Mouse (Mus musculus) kidney, postnatal 0 days (tissue): ENCODE results near the gene Siah3. TPM values are rescaled to one million over a fixed set of nuclear protein-coding genes. Genes with fewer than 3 reads are reported as not detected.

ENCODE experiments used
- ATAC-seq: fragments of 200-750 bp; cut with Nextera tagmentation; replicated peaks from 2 replicates; pipeline ENCODE4 v1.8.0; 2017; ENCODE audit warnings: low read depth, moderate number of reproducible peaks, moderate TSS enrichment, moderate library complexity; ENCODE audit not compliant: low FRiP score
- DNase-seq: peaks from one replicate; pipeline ENCODE4 v3.0.0-alpha.2; 2016; ENCODE audit warnings: low spot score
- H3K27ac ChIP-seq: fragments of 300-500 bp; sonication (generic); 2 replicates; pipeline ENCODE4 v1.5.1; 2014; ENCODE audit warnings: mild to moderate bottlenecking
- H3K27me3 ChIP-seq: fragments of 300-500 bp; sonication (generic); 2 replicates; pipeline ENCODE4 v1.6.1; 2014; ENCODE audit warnings: low read length, mixed read lengths; ENCODE audit not compliant: insufficient read depth
- H3K36me3 ChIP-seq: fragments of 300-500 bp; sonication (generic); 2 replicates; pipeline ENCODE4 v1.6.1; 2014; ENCODE audit warnings: low read length, mixed read lengths; ENCODE audit not compliant: insufficient read depth
- H3K4me1 ChIP-seq: fragments of 300-500 bp; sonication (generic); replicated peaks from 2 replicates; pipeline ENCODE4 v1.6.1; 2014; ENCODE audit warnings: antibody characterized with exemption, low read length, mixed read lengths; ENCODE audit not compliant: insufficient read depth
- H3K4me2 ChIP-seq: fragments of 300-500 bp; sonication (generic); 2 replicates; pipeline ENCODE4 v1.6.1; 2014; ENCODE audit warnings: mild to moderate bottlenecking, low read length, moderate library complexity, mixed read lengths
- H3K4me3 ChIP-seq: fragments of 300-500 bp; sonication (generic); replicated peaks from 2 replicates; pipeline ENCODE4 v1.5.1; 2014; ENCODE audit warnings: low read depth, low read length
- H3K9ac ChIP-seq: fragments of 300-500 bp; sonication (generic); 2 replicates; pipeline ENCODE4 v1.6.1; 2014; ENCODE audit warnings: low read depth, low read length
- H3K9me3 ChIP-seq: fragments of 300-500 bp; sonication (generic); replicated peaks from 2 replicates; pipeline ENCODE4 v1.6.1; 2016; ENCODE audit warnings: low read length, inconsistent platforms, mixed read lengths
- CTCF ChIP-seq: IDR thresholded peaks from 2 replicates; pipeline ENCODE4 v1.5.1; 2016; ENCODE audit warnings: antibody characterized with exemption, low read depth, mild to moderate bottlenecking, moderate library complexity
- WGBS: fragments of 180-500 bp; shearing (Covaris S2); extraction: QIAGEN DNeasy Blood & Tissue Kit; methylation state at CpG from one replicate; pipeline ENCODE4 v1.1.7; 2014; 5-methylcytosine and 5-hydroxymethylcytosine counted together
- polyA plus RNA-seq: library from polyadenylated mRNA; unstranded; fragments of >200 nt; fragmentation: Nextera tagmentation; extraction: Ambion mirVana; gene quantifications from 2 replicates; pipeline ENCODE4 v1.2.1, GENCODE M21; 2015

Gene Siah3
- polyA plus RNA-seq, 1 experiment from 2014 or later = 0.03 TPM

- 48% methylated on average over 3 of the region's 3 CpGs for WGBS
- no peaks in the 10 kb centered on the region for H3K4me1 ChIP-seq
These were observed 57.2 kb downstream of the Siah3 start for GRCm38 (mm10) chr14:75512946-75513345.

GRCm38 (mm10) chr14:75516161-75516560 is 60.4 kb downstream of the Siah3 start:
- Histone ChIP-seq H3K27me3 (no peaks in the 10 kb centered on the region), H3K9ac (no peak overlapping the region), H3K4me1 (no peaks in the 10 kb centered on the region), H3K27ac (no peak overlapping the region), H3K4me2 (no peak overlapping the region), H3K9me3 (no peaks in the 10 kb centered on the region), H3K4me3 (no peak overlapping the region), H3K36me3 (no peaks in the 10 kb centered on the region)
- ATAC-seq (no peak), DNase-seq (no peak)
- WGBS = 89% methylated on average over 3 of the region's 3 CpGs
- TF ChIP-seq CTCF = no peak

More at GRCm38 (mm10) chr14:75512946-75513345, 57.2 kb downstream of the Siah3 start:
- Histone ChIP-seq H3K27me3 (no peaks in the 10 kb centered on the region), H3K9ac (no peak overlapping the region), H3K4me2 (no peak overlapping the region), H3K4me3 (no peak overlapping the region), H3K27ac (no peak overlapping the region), H3K9me3 (no peaks in the 10 kb centered on the region), H3K36me3 (no peaks in the 10 kb centered on the region)
- 0 out of 2 replicates have a peak, but pooled peaks have one; percentile 74 for ATAC-seq
- TF ChIP-seq CTCF = no peak
- peak; percentile 21 for DNase-seq

DNA sequence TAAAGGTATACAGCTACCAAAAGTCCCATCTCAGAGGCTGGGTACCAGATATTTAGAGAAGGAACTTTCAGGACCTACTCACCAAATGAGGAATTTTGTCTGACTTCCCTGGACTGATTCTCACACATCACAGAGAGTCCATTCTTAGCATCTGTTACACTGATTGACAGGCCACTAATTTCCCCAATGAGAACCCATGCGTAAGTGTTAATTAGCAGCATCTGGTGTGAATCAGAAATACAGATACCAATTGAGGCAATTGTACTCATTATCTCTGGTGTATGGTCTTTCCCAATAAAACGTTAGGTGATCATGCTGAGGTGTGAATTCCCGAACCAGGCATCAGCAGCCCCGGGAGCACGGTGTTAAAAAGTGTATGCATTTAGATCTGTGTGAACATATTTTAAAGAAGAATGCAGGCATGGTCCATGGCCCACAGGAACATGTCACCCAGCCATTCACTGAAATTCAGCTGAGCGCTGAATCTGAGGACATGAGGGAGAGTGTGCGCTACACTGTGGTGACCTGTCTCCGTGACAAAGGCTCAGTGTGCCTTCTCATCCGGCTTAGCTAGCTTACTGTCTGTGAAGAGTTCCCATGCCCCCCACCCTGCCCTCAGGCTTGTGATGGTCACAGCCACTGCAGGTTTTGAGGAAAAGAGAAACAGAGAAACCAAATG is 61.3 kb downstream of the Siah3 start:
- Histone ChIP-seq H3K27ac (no peak overlapping the region), H3K4me3 (no peak overlapping the region), H3K9me3 (no peaks in the 10 kb centered on the region), H3K9ac (no peak overlapping the region), H3K36me3 (no peaks in the 10 kb centered on the region), H3K27me3 (no peaks in the 10 kb centered on the region), H3K4me1 (no peaks in the 10 kb centered on the region), H3K4me2 (no peak overlapping the region)
- no peak for TF ChIP-seq CTCF
- WGBS = 69% methylated on average over 9 of the region's 9 CpGs
- ATAC-seq (no peak), DNase-seq (no peak)

GRCm38 (mm10) chr14:75518196-75518887 is 62.6 kb downstream of the Siah3 start:
- WGBS = 74% methylated on average over 15 of the region's 15 CpGs
- Histone ChIP-seq H3K27me3 (no peaks in the 10 kb centered on the region), H3K36me3 (no peaks in the 10 kb centered on the region), H3K27ac (no peak overlapping the region), H3K4me1 (no peaks in the 10 kb centered on the region), H3K9me3 (no peaks in the 10 kb centered on the region), H3K9ac (no peak overlapping the region), H3K4me3 (no peak overlapping the region), H3K4me2 (no peak overlapping the region)
- TF ChIP-seq CTCF = no peak
- no peak for DNase-seq
- ATAC-seq = no peak

- no peak overlapping the region for H3K9ac ChIP-seq
- H3K27me3 ChIP-seq = no peaks in the 10 kb centered on the region
- DNase-seq = no peak
- H3K4me3 ChIP-seq = no peak overlapping the region
- WGBS = 82% methylated on average over 6 of the region's 6 CpGs
- H3K36me3 ChIP-seq = no peaks in the 10 kb centered on the region
- no peaks in the 10 kb centered on the region for H3K4me1 ChIP-seq
- H3K9me3 ChIP-seq = no peaks in the 10 kb centered on the region
- TF ChIP-seq CTCF = no peak
- no peak for ATAC-seq
- no peak overlapping the region for H3K4me2 ChIP-seq
- H3K27ac ChIP-seq = no peak overlapping the region
These were observed 63.1 kb downstream of the Siah3 start for GRCm38 (mm10) chr14:75518899-75519298.

DNA sequence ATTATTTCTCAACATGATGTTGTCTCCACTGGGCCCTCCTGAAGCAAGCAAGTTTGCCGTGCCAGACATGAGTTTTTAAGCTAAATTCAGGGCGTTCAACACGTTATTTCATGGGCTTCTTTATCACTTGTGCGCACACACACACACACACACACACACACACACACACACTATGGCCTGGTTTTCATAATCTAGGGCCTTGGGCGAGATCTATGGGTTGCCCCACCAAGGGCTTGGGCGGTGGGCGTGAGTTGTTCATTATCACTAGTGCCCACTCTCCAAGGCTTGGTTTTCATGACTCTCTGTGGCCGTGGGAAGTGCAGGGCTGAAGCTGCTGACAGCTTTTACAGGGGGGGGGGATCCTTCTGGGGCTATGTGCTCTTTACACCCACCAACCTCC is 63.9 kb downstream of the Siah3 start:
- WGBS = 93% methylated on average over 8 of the region's 8 CpGs
- H3K9ac ChIP-seq = no peak overlapping the region
- no peak for TF ChIP-seq CTCF

More for the DNA sequence above, 63.9 kb downstream of the Siah3 start:
- Histone ChIP-seq H3K4me1 (no peaks in the 10 kb centered on the region), H3K27ac (no peak overlapping the region), H3K36me3 (no peaks in the 10 kb centered on the region), H3K4me2 (no peak overlapping the region), H3K4me3 (no peak overlapping the region), H3K27me3 (no peaks in the 10 kb centered on the region), H3K9me3 (no peaks in the 10 kb centered on the region)
- no peak for DNase-seq
- ATAC-seq = no peak
